Mouse (Mus musculus) C2C12 (cell line): ENCODE measurements around the gene Cfap61. TPM values are rescaled to one million over a fixed set of nuclear protein-coding genes. Genes with fewer than 3 reads are reported as not detected.

ENCODE experiments used
- H3K27me3 ChIP-seq: one replicate; pipeline ENCODE4 v1.6.1; 2011; ENCODE audit not compliant: control insufficient read depth, insufficient read depth, insufficient read length
- H3K36me3 ChIP-seq: one replicate; pipeline ENCODE4 v1.6.1; 2011; ENCODE audit not compliant: control insufficient read depth, insufficient read depth
- H3K4me3 ChIP-seq: one replicate; pipeline ENCODE4 v1.5.1; 2011; ENCODE audit warnings: mild to moderate bottlenecking, control low read depth; ENCODE audit not compliant: poor library complexity, insufficient read depth, severe bottlenecking
- H3K79me2 ChIP-seq: one replicate; pipeline ENCODE4 v1.6.1; 2011; ENCODE audit not compliant: control insufficient read depth, insufficient read depth
- H3K79me3 ChIP-seq: one replicate; pipeline ENCODE4 v1.6.1; 2011; ENCODE audit warnings: low read depth, control low read depth
- H3ac ChIP-seq: one replicate; pipeline ENCODE3; 2011; ENCODE audit warnings: low read depth; ENCODE audit not compliant: control insufficient read depth, insufficient read length
- CEBPB ChIP-seq: IDR thresholded peaks from one replicate; pipeline ENCODE4 v1.6.1; 2011; ENCODE audit warnings: low read depth, mild to moderate bottlenecking, control low read depth, moderate library complexity
- CTCF ChIP-seq: IDR thresholded peaks from one replicate; pipeline ENCODE4 v1.5.1; 2011; ENCODE audit not compliant: control insufficient read depth, insufficient read depth, insufficient read length
- FOSL1 ChIP-seq: IDR thresholded peaks from one replicate; pipeline ENCODE4 v1.8.0; 2011; ENCODE audit warnings: mild to moderate bottlenecking, low read length; ENCODE audit not compliant: poor library complexity, insufficient read depth, severe bottlenecking
- MAX ChIP-seq: IDR thresholded peaks from one replicate; pipeline ENCODE4 v1.6.1; 2011; ENCODE audit warnings: mild to moderate bottlenecking, control low read depth
- MYOD1 ChIP-seq: IDR thresholded peaks from one replicate; pipeline ENCODE4 v1.6.1; 2011; ENCODE audit warnings: low read depth; ENCODE audit not compliant: control insufficient read depth, insufficient read length
- MYOG ChIP-seq: IDR thresholded peaks from one replicate; pipeline ENCODE4 v1.6.1; 2011; ENCODE audit not compliant: control insufficient read depth, insufficient read length; ENCODE audit errors: extremely low read depth
- USF1 ChIP-seq: IDR thresholded peaks from one replicate; pipeline ENCODE4 v1.6.1; 2011; ENCODE audit warnings: low read depth, mild to moderate bottlenecking, control low read depth, moderate library complexity
- polyA plus RNA-seq: library from polyadenylated mRNA; unstranded; fragments of >200 nt; fragmentation: generic; extraction: Trizol; gene quantifications from one replicate; pipeline ENCODE4 v1.2.1, GENCODE M21; 2012; ENCODE audit warnings: missing spikeins

Gene Cfap61
- polyA plus RNA-seq, 1 experiment: 0.06 TPM

- no peak overlapping the region for H3ac ChIP-seq
- H3K4me3 ChIP-seq: no peak overlapping the region
- TF ChIP-seq FOSL1 (no peak), MYOG (no peak), USF1 (no peak), CTCF (no peak), MAX (no peak), CEBPB (no peak), MYOD1 (no peak)
- peaks cover 10% of the 10 kb centered on the region for H3K27me3 ChIP-seq
- H3K79me3 ChIP-seq: no peaks in the 10 kb centered on the region
- no peaks in the 10 kb centered on the region for H3K36me3 ChIP-seq
- H3K79me2 ChIP-seq: no peaks in the 10 kb centered on the region
Observed at GRCm38 (mm10) chr2:146178718-146179117, 244.1 kb downstream of the Cfap61 start.

- Histone ChIP-seq H3K79me3 (no peaks in the 10 kb centered on the region), H3K36me3 (no peaks in the 10 kb centered on the region), H3K4me3 (no peak overlapping the region), H3K79me2 (no peaks in the 10 kb centered on the region), H3ac (no peak overlapping the region), H3K27me3 (peaks cover 14% of the 10 kb centered on the region)
- no peak for TF ChIP-seq FOSL1
- TF ChIP-seq MYOG: no peak
- no peak for TF ChIP-seq MAX
- TF ChIP-seq USF1: no peak
- no peak for TF ChIP-seq CTCF
- TF ChIP-seq CEBPB: no peak
- TF ChIP-seq MYOD1: no peak
Observed at GRCm38 (mm10) chr2:146183830-146184793, 249.5 kb downstream of the Cfap61 start.

GRCm38 (mm10) chr2:146196126-146196525 is 261.5 kb downstream of the Cfap61 start:
- H3K4me3 ChIP-seq: no peak overlapping the region
- H3K27me3 ChIP-seq: peaks cover 4% of the 10 kb centered on the region
- no peaks in the 10 kb centered on the region for H3K79me3 ChIP-seq
- H3K79me2 ChIP-seq: no peaks in the 10 kb centered on the region
- no peaks in the 10 kb centered on the region for H3K36me3 ChIP-seq
- TF ChIP-seq FOSL1: no peak
- TF ChIP-seq MAX: no peak
- H3ac ChIP-seq: no peak overlapping the region

- H3ac ChIP-seq: no peak overlapping the region
Observed at GRCm38 (mm10) chr2:146197947-146198346, 263.4 kb downstream of the Cfap61 start.

GRCm38 (mm10) chr2:146210968-146211367 is 276.4 kb downstream of the Cfap61 start:
- no peaks in the 10 kb centered on the region for H3K79me3 ChIP-seq
- H3ac ChIP-seq: no peak overlapping the region
- peaks cover 2% of the 10 kb centered on the region for H3K27me3 ChIP-seq
- H3K79me2 ChIP-seq: no peaks in the 10 kb centered on the region
- no peaks in the 10 kb centered on the region for H3K36me3 ChIP-seq
- no peak overlapping the region for H3K4me3 ChIP-seq
- TF ChIP-seq FOSL1 (no peak), MYOD1 (no peak), USF1 (no peak), MYOG (no peak), MAX (no peak), CTCF (no peak), CEBPB (no peak)

More at GRCm38 (mm10) chr2:146197947-146198346, 263.4 kb downstream of the Cfap61 start:
- Histone ChIP-seq H3K4me3 (no peak overlapping the region), H3K27me3 (peaks cover 7% of the 10 kb centered on the region), H3K79me2 (no peaks in the 10 kb centered on the region), H3K79me3 (no peaks in the 10 kb centered on the region), H3K36me3 (no peaks in the 10 kb centered on the region)
- TF ChIP-seq MYOD1 (no peak), MYOG (no peak), CTCF (no peak), USF1 (no peak), MAX (no peak), FOSL1 (no peak), CEBPB (no peak)

- no peak for TF ChIP-seq CEBPB
- TF ChIP-seq MYOG: no peak
- TF ChIP-seq MAX: no peak
- no peak for TF ChIP-seq CTCF
- no peak for TF ChIP-seq MYOD1
- no peak for TF ChIP-seq USF1
- TF ChIP-seq FOSL1: no peak
- H3K79me2 ChIP-seq: no peaks in the 10 kb centered on the region
- H3K4me3 ChIP-seq: no peak overlapping the region
- no peaks in the 10 kb centered on the region for H3K36me3 ChIP-seq
- peaks cover 23% of the 10 kb centered on the region for H3K27me3 ChIP-seq
- H3ac ChIP-seq: no peak overlapping the region
- no peaks in the 10 kb centered on the region for H3K79me3 ChIP-seq
Observed at GRCm38 (mm10) chr2:146214715-146215114, 280.1 kb downstream of the Cfap61 start.
